Mouse (Mus musculus): ENCODE measurements around the gene Sart3. TPM values are rescaled to one million over a fixed set of nuclear protein-coding genes. Genes with fewer than 3 reads are reported as not detected.
A peak's percentile ranks its signal among the peaks of the same experiment; 100 is the strongest.
"Not testable (repeated sequence)": the region's sequence is repeated elsewhere in the genome, so short reads cannot be mapped to it uniquely, and the experiment has no call there.

The Sart3 gene
- polyA plus RNA-seq, 1 experiment from 2014 or later: 54.8 TPM

DNA sequence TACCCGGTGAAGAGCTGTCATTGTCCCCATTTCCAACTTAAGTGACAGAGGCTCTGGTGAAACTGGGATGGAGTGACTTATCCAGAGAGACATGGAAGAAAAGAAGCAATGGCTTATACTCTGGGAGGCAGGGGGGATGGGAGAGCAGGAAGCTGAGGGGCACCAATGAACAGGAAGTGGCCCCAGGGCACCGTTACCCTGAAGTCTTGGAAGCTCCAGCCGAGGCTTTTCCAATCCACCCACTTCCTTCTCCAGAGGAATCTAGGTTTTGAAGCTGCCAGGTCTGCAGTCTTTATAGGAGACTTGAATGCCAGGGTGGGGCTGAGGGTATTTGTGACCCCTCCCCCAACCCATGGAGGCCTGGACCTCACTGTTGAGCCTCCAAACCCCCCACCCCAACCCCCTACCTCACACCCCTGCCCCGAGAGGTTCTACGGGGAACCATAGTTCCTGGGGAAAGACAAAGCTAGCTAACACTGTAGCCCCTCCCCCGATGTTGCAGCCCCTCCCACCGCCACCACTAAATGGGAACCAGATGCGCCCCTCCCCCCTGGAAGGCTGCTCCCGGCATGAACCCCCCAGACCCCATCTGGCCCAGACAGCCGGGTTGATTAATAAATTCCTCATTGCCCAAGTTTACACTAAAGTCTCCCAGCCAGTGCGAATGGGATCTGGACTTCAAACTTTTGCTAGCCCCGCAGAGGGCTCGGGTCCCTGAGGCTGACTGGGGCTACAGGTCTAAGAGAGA, 24.3 kb upstream of the Sart3 start:
- H3K27ac ChIP-seq (ENCODE audit: low read length): peak overlapping the region; percentile 40
- ATAC-seq (ENCODE audit: low FRiP score, low TSS enrichment): 0 out of 2 replicates have a peak, but pooled peaks have one; percentile 18
- 7% methylated on average over 13 of the region's 13 CpGs for WGBS
- peak overlapping the region; percentile 47 for H3K9ac ChIP-seq (replicated peaks; ENCODE audit: low read length)
- 0 out of 2 replicates have a peak, but pooled peaks cover 3% of the 10 kb centered on the region for H3K36me3 ChIP-seq (ENCODE audit: insufficient read depth, low read length)
- H3K9me3 ChIP-seq (ENCODE audit: low read length): no peaks in the 10 kb centered on the region
- peaks cover 56% of the 10 kb centered on the region for H3K4me1 ChIP-seq (ENCODE audit: insufficient read depth, low read length)
- H3K4me2 ChIP-seq (replicated peaks; ENCODE audit: low read depth, low read length): peak overlapping the region; percentile 48
- H3K4me3 ChIP-seq (ENCODE audit: low read length): peak overlapping the region; percentile 18; the same call in 1 of the 2 replicates
- no peaks in the 10 kb centered on the region for H3K27me3 ChIP-seq (ENCODE audit: insufficient read depth, low read length)

- ATAC-seq (ENCODE audit: low FRiP score, low TSS enrichment): no peak
- H3K27me3 ChIP-seq (ENCODE audit: insufficient read depth, low read length): no peaks in the 10 kb centered on the region
- no peak overlapping the region for H3K4me2 ChIP-seq (replicated peaks; ENCODE audit: low read depth, low read length)
- peak overlapping the region; percentile 83 for H3K27ac ChIP-seq (ENCODE audit: low read length)
- no peak overlapping the region for H3K4me3 ChIP-seq (ENCODE audit: low read length)
- 0 out of 2 replicates have a peak, but pooled peaks cover 3% of the 10 kb centered on the region for H3K36me3 ChIP-seq (ENCODE audit: insufficient read depth, low read length)
- H3K4me1 ChIP-seq (ENCODE audit: insufficient read depth, low read length): peaks cover 39% of the 10 kb centered on the region
- WGBS: 75% methylated on average over 16 of the region's 16 CpGs
- H3K9ac ChIP-seq (replicated peaks; ENCODE audit: low read length): no peak overlapping the region
- no peaks in the 10 kb centered on the region for H3K9me3 ChIP-seq (ENCODE audit: low read length)
Measured at GRCm38 (mm10) chr5:113791197-113792095, 19.1 kb upstream of the Sart3 start.

GRCm38 (mm10) chr5:113790453-113791196, 18.3 kb upstream of the Sart3 start:
- ATAC-seq (ENCODE audit: low FRiP score, low TSS enrichment): peak; percentile 52; the same call in 1 of the 2 replicates
- H3K4me3 ChIP-seq (ENCODE audit: low read length): no peak overlapping the region
- no peaks in the 10 kb centered on the region for H3K9me3 ChIP-seq (ENCODE audit: low read length)
- no peaks in the 10 kb centered on the region for H3K27me3 ChIP-seq (ENCODE audit: insufficient read depth, low read length)
- H3K9ac ChIP-seq (replicated peaks; ENCODE audit: low read length): no peak overlapping the region
- H3K4me1 ChIP-seq (ENCODE audit: insufficient read depth, low read length): peaks cover 35% of the 10 kb centered on the region
- H3K36me3 ChIP-seq (ENCODE audit: insufficient read depth, low read length): 0 out of 2 replicates have a peak, but pooled peaks cover 3% of the 10 kb centered on the region
- 49% methylated on average over 11 of the region's 11 CpGs for WGBS
- peak overlapping the region; percentile 83 for H3K27ac ChIP-seq (ENCODE audit: low read length)
- no peak overlapping the region for H3K4me2 ChIP-seq (replicated peaks; ENCODE audit: low read depth, low read length)

GRCm38 (mm10) chr5:113789075-113789788, 16.9 kb upstream of the Sart3 start:
- peaks cover 35% of the 10 kb centered on the region for H3K4me1 ChIP-seq (ENCODE audit: insufficient read depth, low read length)
- H3K4me3 ChIP-seq (ENCODE audit: low read length): no peak overlapping the region
- WGBS: 9% methylated on average over 7 of the region's 7 CpGs
- H3K9me3 ChIP-seq (ENCODE audit: low read length): no peaks in the 10 kb centered on the region
- H3K9ac ChIP-seq (replicated peaks; ENCODE audit: low read length): peak overlapping the region; percentile 44; the same call in 1 of the 2 replicates
- no peaks in the 10 kb centered on the region for H3K27me3 ChIP-seq (ENCODE audit: insufficient read depth, low read length)
- H3K36me3 ChIP-seq (ENCODE audit: insufficient read depth, low read length): 0 out of 2 replicates have a peak, but pooled peaks cover 2% of the 10 kb centered on the region
- no peak overlapping the region for H3K4me2 ChIP-seq (replicated peaks; ENCODE audit: low read depth, low read length)
- peak overlapping the region; percentile 83 for H3K27ac ChIP-seq (ENCODE audit: low read length)
- ATAC-seq (ENCODE audit: low FRiP score, low TSS enrichment): peak; percentile 69

- Histone ChIP-seq H3K36me3 (ENCODE audit: insufficient read depth, low read length) (no peaks in the 10 kb centered on the region), H3K9me3 (ENCODE audit: low read length) (no peaks in the 10 kb centered on the region), H3K27me3 (ENCODE audit: insufficient read depth, low read length) (no peaks in the 10 kb centered on the region), H3K27ac (ENCODE audit: low read length) (peak overlapping the region; percentile 69), H3K4me2 (replicated peaks; ENCODE audit: low read depth, low read length) (no peak overlapping the region), H3K9ac (replicated peaks; ENCODE audit: low read length) (no peak overlapping the region), H3K4me3 (ENCODE audit: low read length) (no peak overlapping the region), H3K4me1 (ENCODE audit: insufficient read depth, low read length) (peaks cover 36% of the 10 kb centered on the region)
- peak; percentile 6; the same call in 1 of the 2 replicates for ATAC-seq (ENCODE audit: low FRiP score, low TSS enrichment)
- 27% methylated on average over 6 of the region's 6 CpGs for WGBS
Measured at GRCm38 (mm10) chr5:113788645-113789044, 16.3 kb upstream of the Sart3 start.

GRCm38 (mm10) chr5:113786985-113787384, 14.7 kb upstream of the Sart3 start:
- no peak for ATAC-seq (ENCODE audit: low FRiP score, low TSS enrichment)
- H3K4me1 ChIP-seq (ENCODE audit: insufficient read depth, low read length): peaks cover 40% of the 10 kb centered on the region
- H3K27me3 ChIP-seq (ENCODE audit: insufficient read depth, low read length): peaks cover 2% of the 10 kb centered on the region; the same call in 1 of the 2 replicates
- H3K36me3 ChIP-seq (ENCODE audit: insufficient read depth, low read length): no peaks in the 10 kb centered on the region
- H3K9ac ChIP-seq (replicated peaks; ENCODE audit: low read length): no peak overlapping the region
- no peak overlapping the region for H3K4me3 ChIP-seq (ENCODE audit: low read length)
- H3K9me3 ChIP-seq (ENCODE audit: low read length): no peaks in the 10 kb centered on the region
- 75% methylated on average over 5 of the region's 5 CpGs for WGBS
- no peak overlapping the region for H3K27ac ChIP-seq (ENCODE audit: low read length)
- H3K4me2 ChIP-seq (replicated peaks; ENCODE audit: low read depth, low read length): no peak overlapping the region

DNA sequence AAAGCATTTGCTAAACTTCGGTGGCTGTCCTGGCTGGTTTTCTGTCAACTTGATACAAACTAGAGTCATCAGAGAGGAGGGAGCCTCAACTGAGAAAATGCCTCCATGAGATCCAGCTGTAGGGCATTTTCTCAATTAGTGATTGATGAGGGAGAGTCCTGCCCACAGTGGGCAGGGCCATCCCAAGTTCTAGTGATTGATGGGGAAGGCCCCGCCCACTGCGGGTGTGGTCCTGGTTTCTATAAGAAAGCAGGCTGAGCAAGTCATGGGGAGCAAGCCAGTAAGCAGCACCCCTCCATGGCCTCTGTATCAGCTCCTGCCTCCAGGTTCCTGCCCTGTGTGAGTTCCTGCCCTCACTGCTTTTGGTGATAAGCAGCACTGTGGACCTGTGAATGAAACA, 11.8 kb upstream of the Sart3 start:
- WGBS: 26% methylated on average over 3 of the region's 3 CpGs
- H3K4me3 ChIP-seq (ENCODE audit: low read length); H3K9ac ChIP-seq (replicated peaks; ENCODE audit: low read length); H3K36me3 ChIP-seq (ENCODE audit: insufficient read depth, low read length); H3K27me3 ChIP-seq (ENCODE audit: insufficient read depth, low read length); H3K9me3 ChIP-seq (ENCODE audit: low read length); ATAC-seq (ENCODE audit: low FRiP score, low TSS enrichment): not testable (repeated sequence)
- Histone ChIP-seq H3K27ac (ENCODE audit: low read length) (peak overlapping the region; percentile 86), H3K4me1 (ENCODE audit: insufficient read depth, low read length) (peaks cover 17% of the 10 kb centered on the region; the same call in 1 of the 2 replicates), H3K4me2 (replicated peaks; ENCODE audit: low read depth, low read length) (peak overlapping the region; percentile 11)

GRCm38 (mm10) chr5:113783581-113784001, 11.3 kb upstream of the Sart3 start:
- no peaks in the 10 kb centered on the region for H3K9me3 ChIP-seq (ENCODE audit: low read length)
- peak overlapping the region; percentile 11; the same call in 1 of the 2 replicates for H3K4me3 ChIP-seq (ENCODE audit: low read length)
- H3K4me2 ChIP-seq (replicated peaks; ENCODE audit: low read depth, low read length): peak overlapping the region; percentile 11
- 8% methylated on average over 12 of the region's 12 CpGs for WGBS
- H3K27me3 ChIP-seq (ENCODE audit: insufficient read depth, low read length): peaks cover 2% of the 10 kb centered on the region; the same call in 1 of the 2 replicates
- H3K36me3 ChIP-seq (ENCODE audit: insufficient read depth, low read length): peaks cover under 1% of the 10 kb centered on the region; the same call in 1 of the 2 replicates
- peaks cover 12% of the 10 kb centered on the region; the same call in 1 of the 2 replicates for H3K4me1 ChIP-seq (ENCODE audit: insufficient read depth, low read length)
- peak; percentile 66 for ATAC-seq (ENCODE audit: low FRiP score, low TSS enrichment)
- peak overlapping the region; percentile 86 for H3K27ac ChIP-seq (ENCODE audit: low read length)
- H3K9ac ChIP-seq (replicated peaks; ENCODE audit: low read length): peak overlapping the region; percentile 42; the same call in 1 of the 2 replicates

All from kidney, embryonic 16.5 days (tissue).